Mouse (Mus musculus): ENCODE measurements around the gene Smad1.

DNA sequence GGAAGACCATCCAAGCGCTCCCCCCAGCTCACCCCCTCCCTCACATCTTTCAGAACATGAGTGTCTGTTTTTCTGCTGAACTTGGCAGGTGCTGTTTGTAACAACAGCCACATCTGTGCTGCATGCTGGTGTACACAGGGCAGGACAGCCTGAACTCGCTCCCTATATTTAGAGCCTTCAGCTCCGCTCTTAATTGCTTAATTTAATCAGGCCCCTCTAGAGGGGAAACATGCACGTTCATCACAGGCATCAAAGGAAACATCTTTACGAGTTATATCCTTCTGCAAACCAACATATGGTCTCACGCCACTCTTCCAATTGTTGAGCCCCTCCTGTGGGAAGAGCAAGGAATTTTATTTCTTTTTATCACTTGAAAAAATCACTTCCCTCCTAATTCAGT lies 17.5 kb downstream of the Smad1 start:
- TF ChIP-seq POLR2A (IDR thresholded peaks at IDR 0.05; ENCODE audit: control insufficient read depth, low read depth, low read length) (no peak), CTCF (IDR thresholded peaks at IDR 0.05; ENCODE audit: control insufficient read depth, insufficient read depth, insufficient replicate concordance, low read depth, low read length) (no peak)

All from testis, adult 2 months (tissue).